Mouse (Mus musculus) heart, embryonic 10.5 days (tissue): ENCODE measurements around the gene Phc1. TPM values are rescaled to one million over a fixed set of nuclear protein-coding genes. Genes with fewer than 3 reads are reported as not detected.

Experiments
- DNase-seq: peaks from one replicate; pipeline ENCODE4 v3.0.0-alpha.2; 2017; ENCODE audit warnings: low spot score
- H3K27ac ChIP-seq: fragments of 300-500 bp; sonication (generic); 2 replicates; pipeline ENCODE4 v1.5.1; 2016; ENCODE audit warnings: mild to moderate bottlenecking
- H3K27me3 ChIP-seq: fragments of 300-500 bp; sonication (generic); 2 replicates; pipeline ENCODE4 v1.6.1; 2016; ENCODE audit warnings: mild to moderate bottlenecking; ENCODE audit not compliant: poor library complexity, insufficient read depth, severe bottlenecking
- H3K36me3 ChIP-seq: fragments of 300-500 bp; sonication (generic); 2 replicates; pipeline ENCODE4 v1.6.1; 2016; ENCODE audit warnings: mild to moderate bottlenecking, moderate library complexity
- H3K4me1 ChIP-seq: fragments of 300-500 bp; sonication (generic); 2 replicates; pipeline ENCODE4 v1.6.1; 2016; ENCODE audit warnings: mild to moderate bottlenecking
- H3K4me3 ChIP-seq: fragments of 300-500 bp; sonication (generic); 2 replicates; pipeline ENCODE4 v1.5.1; 2016; ENCODE audit warnings: mild to moderate bottlenecking, moderate library complexity
- H3K9me3 ChIP-seq: fragments of 300-500 bp; sonication (generic); 2 replicates; pipeline ENCODE4 v1.6.1; 2016; ENCODE audit warnings: mild to moderate bottlenecking, moderate library complexity
- WGBS: fragments of 180-500 bp; shearing (Covaris S2); methylation state at CpG from one replicate; pipeline ENCODE4 v1.1.7; 2016; 5-methylcytosine and 5-hydroxymethylcytosine counted together
- polyA plus RNA-seq: library from polyadenylated mRNA; unstranded; fragments of >200 nt; fragmentation: Nextera tagmentation; extraction: Ambion mirVana; gene quantifications from 2 replicates; pipeline ENCODE4 v1.2.1, GENCODE M21; 2016

The Phc1 gene
- polyA plus RNA-seq, 1 experiment from 2014 or later = 21.8 TPM

DNA sequence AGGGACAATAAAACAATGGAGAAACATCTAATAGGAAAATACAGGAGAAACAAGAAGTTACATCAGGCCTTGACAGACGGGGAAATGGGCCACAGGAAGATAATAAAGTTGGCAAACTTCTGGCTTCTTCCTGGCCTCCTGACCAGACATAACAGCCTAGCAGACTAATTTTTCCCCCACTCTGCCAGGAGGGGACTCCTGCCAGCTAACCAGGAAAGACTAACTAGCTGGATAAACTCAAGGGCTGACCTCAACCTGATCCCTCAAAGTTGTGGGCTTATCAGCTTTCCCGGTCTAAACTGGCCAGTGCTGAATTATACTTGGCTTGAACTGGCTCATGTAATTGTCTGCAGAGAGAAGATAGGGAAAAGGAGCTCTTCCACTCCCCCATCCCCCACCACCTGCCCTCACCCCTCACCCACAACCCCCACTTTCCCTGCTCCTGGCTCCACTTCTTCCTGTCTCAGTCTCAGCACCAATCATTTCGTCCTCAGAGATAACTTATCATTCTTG lies 40.7 kb downstream of the Phc1 start:
- 26% methylated on average over 3 of the region's 3 CpGs for WGBS
- H3K4me1 ChIP-seq = peaks cover 18% of the 10 kb centered on the region
- no peak for DNase-seq
- no peak overlapping the region for H3K27ac ChIP-seq
- no peaks in the 10 kb centered on the region for H3K36me3 ChIP-seq
- H3K4me3 ChIP-seq = no peak overlapping the region
- H3K27me3 ChIP-seq = no peaks in the 10 kb centered on the region
- H3K9me3 ChIP-seq = no peaks in the 10 kb centered on the region

DNA sequence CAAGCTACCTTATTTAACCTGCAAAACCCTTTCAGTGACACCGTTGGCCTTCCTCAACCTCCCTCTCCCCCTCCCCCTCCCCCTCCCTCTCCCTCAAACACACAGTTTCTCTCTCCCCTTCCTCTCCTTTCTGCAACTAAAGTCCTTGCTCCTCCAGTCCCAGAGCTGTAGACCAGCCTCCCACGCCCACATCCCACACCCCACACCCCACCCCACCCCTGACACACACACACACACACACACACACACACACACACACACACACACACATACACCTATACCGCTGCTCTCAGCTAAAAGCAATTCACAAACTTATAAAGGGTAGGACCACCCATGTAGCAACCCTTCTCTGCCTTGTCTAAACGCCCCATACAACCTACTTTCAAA lies 42.1 kb downstream of the Phc1 start:
- no peaks in the 10 kb centered on the region for H3K9me3 ChIP-seq
- H3K4me1 ChIP-seq = peaks cover 8% of the 10 kb centered on the region
- no peak overlapping the region for H3K27ac ChIP-seq
- H3K27me3 ChIP-seq = no peaks in the 10 kb centered on the region
- no peak for DNase-seq
- H3K36me3 ChIP-seq = no peaks in the 10 kb centered on the region
- 63% methylated on average over 3 of the region's 4 CpGs for WGBS
- peak overlapping the region; percentile 63; the same call in 1 of the 2 replicates for H3K4me3 ChIP-seq

DNA sequence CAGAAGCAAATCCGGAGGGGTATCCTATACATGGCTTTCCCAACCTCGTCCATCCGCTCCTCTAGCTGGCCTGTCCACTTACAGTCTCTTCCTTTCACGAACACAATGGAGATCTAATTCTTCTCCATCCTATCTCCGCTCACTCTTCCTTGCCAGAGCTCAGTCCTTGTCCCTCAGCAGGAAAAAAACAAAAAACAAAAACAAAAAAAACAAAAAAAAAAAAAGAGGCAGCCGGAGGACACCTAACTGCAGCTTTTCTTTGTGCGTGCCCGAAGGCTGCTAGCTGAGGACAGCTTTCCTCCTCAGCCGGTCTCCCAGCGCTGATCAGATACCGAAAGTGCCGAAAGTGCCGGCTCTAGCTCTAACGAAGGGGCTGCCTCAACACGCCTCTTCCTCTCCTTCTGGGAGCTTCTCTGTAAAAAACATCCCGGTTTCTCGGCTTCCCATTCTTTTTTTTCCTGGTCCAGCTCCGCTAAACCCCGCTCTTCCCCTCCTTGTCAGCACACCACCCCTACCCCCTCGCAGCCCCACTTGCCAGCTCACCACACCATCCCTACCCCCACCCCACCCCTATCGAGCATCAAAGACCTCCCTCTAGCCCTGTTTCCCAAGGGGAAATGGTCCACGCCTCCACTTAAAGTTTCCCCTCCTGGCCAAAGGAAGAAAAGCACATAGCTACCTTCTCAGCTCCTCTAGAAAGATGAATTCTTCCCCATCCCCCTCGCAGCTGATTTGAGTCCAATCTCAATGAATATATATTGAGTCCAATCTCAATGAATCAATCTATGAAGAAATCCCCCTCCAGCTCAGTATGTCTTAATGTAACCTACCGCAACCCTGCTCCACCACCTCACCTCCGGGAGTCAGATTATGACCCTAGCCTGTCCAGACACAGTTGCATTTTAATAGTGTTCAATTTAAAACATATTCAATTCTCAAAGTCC lies 42.8 kb downstream of the Phc1 start:
- H3K27me3 ChIP-seq = no peaks in the 10 kb centered on the region
- no peaks in the 10 kb centered on the region for H3K36me3 ChIP-seq
- H3K27ac ChIP-seq = peak overlapping the region; percentile 84
- DNase-seq = no peak
- H3K4me3 ChIP-seq = peak overlapping the region; percentile 63
- peaks cover 8% of the 10 kb centered on the region for H3K4me1 ChIP-seq
- H3K9me3 ChIP-seq = no peaks in the 10 kb centered on the region
- 6% methylated on average over 25 of the region's 25 CpGs for WGBS

DNA sequence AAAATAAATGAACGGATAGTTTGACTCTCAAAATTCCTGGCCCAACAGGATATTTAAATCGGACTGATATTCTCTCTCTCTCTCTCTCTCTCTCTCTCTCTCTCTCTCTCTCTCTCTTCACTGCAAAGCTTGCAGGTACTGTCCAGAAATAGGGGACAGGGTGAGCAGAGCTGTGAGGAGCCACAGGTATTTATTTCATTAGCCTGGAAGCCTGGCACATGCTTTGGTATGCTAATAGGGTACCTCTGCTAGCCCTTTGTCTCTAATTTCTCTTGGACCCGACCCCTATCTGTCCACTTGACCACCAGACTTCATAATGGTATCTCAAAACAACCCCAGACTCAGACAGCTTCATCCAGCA lies 43.5 kb downstream of the Phc1 start:
- Histone ChIP-seq H3K4me1 (peaks cover 8% of the 10 kb centered on the region), H3K36me3 (no peaks in the 10 kb centered on the region), H3K27me3 (no peaks in the 10 kb centered on the region), H3K9me3 (no peaks in the 10 kb centered on the region), H3K4me3 (peak overlapping the region; percentile 63), H3K27ac (peak overlapping the region; percentile 84)
- no peak for DNase-seq
- WGBS = 23% methylated on average over 3 of the region's 3 CpGs

DNA sequence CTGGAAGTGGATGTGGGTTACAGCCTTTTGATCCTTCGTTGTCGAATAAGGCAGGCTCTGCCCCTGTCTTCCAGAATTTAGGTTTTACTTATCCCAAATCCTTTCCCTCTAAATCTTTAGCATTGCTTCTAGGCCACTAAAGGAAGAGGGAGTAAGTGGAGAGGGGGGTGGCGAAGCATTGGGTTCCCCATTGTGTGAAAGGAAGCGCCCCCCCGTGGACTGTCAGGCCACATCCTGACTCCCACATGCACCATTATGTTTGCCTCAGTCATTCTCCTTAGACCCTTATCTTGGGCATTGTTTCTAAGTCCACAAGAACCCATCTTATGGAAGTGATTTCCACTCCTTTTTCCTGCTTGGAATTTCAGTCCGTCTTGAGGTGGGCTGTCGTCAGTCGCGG lies 45.1 kb downstream of the Phc1 start:
- no peaks in the 10 kb centered on the region for H3K36me3 ChIP-seq
- no peak overlapping the region for H3K4me3 ChIP-seq
- H3K27me3 ChIP-seq = no peaks in the 10 kb centered on the region
- no peaks in the 10 kb centered on the region for H3K9me3 ChIP-seq
- H3K27ac ChIP-seq = no peak overlapping the region
- DNase-seq = no peak
- WGBS = 31% methylated on average over 9 of the region's 9 CpGs
- peaks cover 8% of the 10 kb centered on the region for H3K4me1 ChIP-seq

DNA sequence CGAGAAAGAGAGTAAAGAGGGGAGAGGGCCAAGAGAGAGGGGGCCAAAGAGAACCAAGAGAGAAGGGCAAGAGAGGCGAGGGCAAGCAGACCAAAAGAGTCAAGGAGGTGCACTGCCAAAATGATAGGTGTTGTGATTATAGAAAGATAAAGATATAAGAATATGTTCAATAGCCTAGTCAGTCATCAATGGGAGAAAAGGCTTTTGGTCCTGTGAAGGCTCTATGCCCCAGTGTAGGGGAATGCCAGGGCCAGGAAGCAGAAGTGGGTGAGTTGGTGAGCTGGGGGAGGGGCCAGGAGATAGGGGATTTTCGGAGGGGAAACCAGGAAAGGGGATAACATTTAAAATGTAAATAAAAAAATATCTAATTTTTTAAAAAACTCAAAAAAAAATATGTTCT lies 46.1 kb downstream of the Phc1 start:
- no peak for DNase-seq
- Histone ChIP-seq H3K9me3 (no peaks in the 10 kb centered on the region), H3K27ac (no peak overlapping the region), H3K4me3 (no peak overlapping the region), H3K4me1 (peaks cover 7% of the 10 kb centered on the region), H3K27me3 (no peaks in the 10 kb centered on the region), H3K36me3 (no peaks in the 10 kb centered on the region)
- 66% methylated on average over 3 of the region's 3 CpGs for WGBS

DNA sequence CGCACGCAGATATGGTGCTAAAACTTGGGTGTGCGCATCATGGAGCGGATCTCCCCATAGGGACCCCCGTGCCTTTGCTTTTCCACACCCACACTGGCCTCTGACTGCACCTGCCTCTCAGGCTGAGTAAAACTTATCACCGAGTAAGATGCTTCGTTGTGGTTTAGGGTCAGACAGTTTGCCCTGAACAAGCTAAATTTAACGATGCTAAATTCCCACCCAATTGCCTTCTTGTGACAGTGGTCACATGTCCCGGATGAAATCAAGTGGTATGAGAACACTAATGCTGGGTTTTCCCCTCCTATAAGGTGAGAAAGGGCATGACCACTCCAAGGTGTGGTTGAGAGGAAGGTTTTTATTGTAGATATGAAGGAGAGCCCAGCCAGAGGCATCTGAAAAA lies 46.6 kb downstream of the Phc1 start:
- 85% methylated on average over 9 of the region's 9 CpGs for WGBS

DNA sequence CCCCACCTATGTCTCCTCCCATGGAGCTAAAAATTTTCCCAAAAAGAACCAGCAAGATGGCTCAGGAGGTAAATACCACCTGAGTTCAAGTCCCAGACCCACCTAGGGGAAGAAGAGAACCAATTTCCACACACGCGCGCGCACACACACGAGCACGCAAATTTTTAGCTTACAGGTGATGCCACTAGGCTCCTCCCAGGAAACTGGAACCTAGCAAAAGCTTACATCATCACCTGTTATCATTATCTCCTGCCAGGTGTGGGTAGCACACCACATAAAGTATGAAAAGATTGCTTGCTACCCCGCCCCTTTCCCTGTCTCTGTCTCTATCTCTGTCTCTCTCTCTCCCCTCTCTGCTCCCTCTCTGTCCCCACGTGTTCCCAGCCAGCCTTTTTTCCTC lies 47.2 kb downstream of the Phc1 start:
- Histone ChIP-seq H3K4me3 (no peak overlapping the region), H3K27ac (no peak overlapping the region), H3K9me3 (no peaks in the 10 kb centered on the region), H3K4me1 (peaks cover 7% of the 10 kb centered on the region), H3K36me3 (no peaks in the 10 kb centered on the region), H3K27me3 (no peaks in the 10 kb centered on the region)
- 91% methylated on average over 8 of the region's 8 CpGs for WGBS
- no peak for DNase-seq

More for the DNA sequence above, 46.6 kb downstream of the Phc1 start:
- no peaks in the 10 kb centered on the region for H3K36me3 ChIP-seq
- peaks cover 7% of the 10 kb centered on the region for H3K4me1 ChIP-seq
- H3K27me3 ChIP-seq = no peaks in the 10 kb centered on the region
- H3K4me3 ChIP-seq = no peak overlapping the region
- H3K9me3 ChIP-seq = no peaks in the 10 kb centered on the region
- DNase-seq = no peak
- H3K27ac ChIP-seq = no peak overlapping the region

DNA sequence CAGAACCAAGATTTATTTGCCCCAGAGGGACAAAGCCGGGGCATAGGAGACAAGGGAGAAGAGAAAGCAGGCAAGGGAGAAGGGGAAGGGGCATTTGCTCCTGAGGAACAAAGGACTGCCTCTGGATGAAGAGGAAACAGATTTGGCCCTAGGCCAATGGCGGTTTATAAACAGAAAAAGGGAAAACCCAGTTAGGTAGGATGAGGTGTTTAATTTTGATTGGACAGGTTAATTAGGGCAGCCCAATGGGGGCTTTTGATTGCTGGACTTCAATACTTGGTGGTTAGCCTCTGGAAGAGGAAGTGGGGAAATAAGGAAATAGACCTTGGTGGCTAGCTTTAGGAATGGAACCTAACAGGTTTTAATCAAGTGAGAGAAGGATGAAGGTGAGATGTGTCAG lies 48.2 kb downstream of the Phc1 start:
- no peak for DNase-seq
- Histone ChIP-seq H3K36me3 (no peaks in the 10 kb centered on the region), H3K4me3 (no peak overlapping the region), H3K9me3 (no peaks in the 10 kb centered on the region), H3K27me3 (no peaks in the 10 kb centered on the region), H3K4me1 (0 out of 2 replicates have a peak, but pooled peaks cover 4% of the 10 kb centered on the region), H3K27ac (no peak overlapping the region)
- 77% methylated on average over 2 of the region's 2 CpGs for WGBS

DNA sequence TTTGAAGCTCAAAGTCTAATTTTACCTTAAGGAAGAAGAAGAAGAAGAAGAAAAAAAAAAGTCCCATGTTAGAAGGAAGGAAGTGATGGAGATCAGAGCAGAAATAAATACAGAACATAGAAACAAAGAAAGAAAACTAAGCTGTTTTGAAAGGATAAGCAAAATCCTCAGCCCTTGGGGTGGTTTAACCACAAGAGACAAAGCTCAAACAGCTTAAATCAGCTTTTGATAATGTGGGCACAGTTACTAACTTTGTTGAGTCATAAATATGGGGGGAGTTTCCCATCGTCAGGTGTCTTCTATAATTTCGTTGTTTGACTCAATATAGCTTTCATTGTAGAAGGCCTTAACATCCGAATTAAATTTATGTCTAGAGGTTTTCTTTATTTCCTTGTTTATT lies 48.6 kb downstream of the Phc1 start:
- H3K27me3 ChIP-seq = no peaks in the 10 kb centered on the region
- H3K27ac ChIP-seq = no peak overlapping the region
- 76% methylated on average over 3 of the region's 3 CpGs for WGBS
- 0 out of 2 replicates have a peak, but pooled peaks cover 4% of the 10 kb centered on the region for H3K4me1 ChIP-seq
- no peaks in the 10 kb centered on the region for H3K9me3 ChIP-seq
- no peak for DNase-seq
- H3K4me3 ChIP-seq = no peak overlapping the region
- no peaks in the 10 kb centered on the region for H3K36me3 ChIP-seq

DNA sequence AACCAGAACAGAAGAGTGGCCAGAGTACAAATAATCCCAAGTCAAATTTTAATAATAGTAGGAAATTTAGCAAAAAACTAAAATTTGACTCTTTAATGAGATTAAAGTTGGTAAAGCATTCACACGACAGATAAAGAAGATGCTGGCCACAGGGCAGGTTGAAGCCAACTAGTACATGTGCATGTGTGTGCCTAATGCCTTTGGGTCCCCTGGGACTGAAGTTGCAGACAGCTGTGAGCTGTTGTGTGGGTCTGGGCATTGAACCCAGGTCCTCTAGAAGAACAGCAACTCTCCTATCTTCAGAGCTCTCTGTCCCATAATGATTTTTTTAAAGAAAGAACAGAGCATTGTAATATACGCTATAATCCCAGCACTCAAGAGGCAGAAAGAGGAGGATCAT lies 49.1 kb downstream of the Phc1 start:
- no peak for DNase-seq
- no peaks in the 10 kb centered on the region for H3K27me3 ChIP-seq
- H3K4me1 ChIP-seq = 0 out of 2 replicates have a peak, but pooled peaks cover 4% of the 10 kb centered on the region
- no peak overlapping the region for H3K27ac ChIP-seq
- 72% methylated on average over 2 of the region's 2 CpGs for WGBS
- H3K36me3 ChIP-seq = no peaks in the 10 kb centered on the region
- H3K9me3 ChIP-seq = no peaks in the 10 kb centered on the region
- H3K4me3 ChIP-seq = no peak overlapping the region

DNA sequence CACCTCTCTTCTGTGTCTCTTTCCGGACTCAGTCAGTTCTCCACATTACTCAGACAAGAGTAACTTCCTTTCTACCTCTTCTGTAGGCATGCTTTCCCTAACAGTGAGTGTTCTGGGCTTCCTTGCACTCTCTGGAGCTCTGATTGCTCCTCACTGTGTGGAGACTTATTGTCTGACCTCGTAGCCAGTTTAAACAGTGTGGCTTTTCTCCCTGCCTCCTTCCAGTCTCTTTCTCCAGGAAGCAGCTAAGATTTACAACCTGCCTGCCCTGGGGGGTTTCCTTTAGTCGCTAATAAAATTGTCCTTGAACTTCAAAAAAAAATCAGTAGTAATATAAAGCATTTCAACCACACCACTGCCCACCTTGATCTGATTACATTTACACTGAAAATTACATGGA lies 50.1 kb downstream of the Phc1 start:
- H3K27me3 ChIP-seq = no peaks in the 10 kb centered on the region
- no peaks in the 10 kb centered on the region for H3K36me3 ChIP-seq
- 0 out of 2 replicates have a peak, but pooled peaks cover 4% of the 10 kb centered on the region for H3K4me1 ChIP-seq
- 47% methylated on average over 3 of the region's 3 CpGs for WGBS
- no peaks in the 10 kb centered on the region for H3K9me3 ChIP-seq
- no peak for DNase-seq
- H3K27ac ChIP-seq = no peak overlapping the region
- no peak overlapping the region for H3K4me3 ChIP-seq

DNA sequence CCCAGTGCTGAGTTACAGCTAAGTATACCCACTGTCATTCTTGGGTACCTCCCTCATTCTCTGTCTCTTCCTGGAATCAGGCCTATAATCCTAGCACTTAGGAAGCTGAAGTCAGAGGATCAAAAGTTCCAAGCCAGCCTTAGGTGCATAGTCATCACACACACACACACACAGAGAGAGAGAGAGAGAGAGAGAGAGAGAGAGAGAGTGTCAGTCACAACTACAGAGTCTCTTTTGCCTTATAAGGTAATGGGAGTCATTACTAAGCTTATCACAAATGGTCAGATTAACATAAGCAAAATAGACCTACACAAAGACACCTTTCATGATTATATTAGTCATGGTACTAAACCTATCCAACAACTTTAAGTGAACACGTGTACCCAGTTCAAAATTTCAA lies 51.0 kb downstream of the Phc1 start:
- no peaks in the 10 kb centered on the region for H3K36me3 ChIP-seq
- H3K27me3 ChIP-seq = no peaks in the 10 kb centered on the region
- no peak overlapping the region for H3K4me3 ChIP-seq
- no peak for DNase-seq
- no peaks in the 10 kb centered on the region for H3K9me3 ChIP-seq
- no peak overlapping the region for H3K27ac ChIP-seq
- H3K4me1 ChIP-seq = 0 out of 2 replicates have a peak, but pooled peaks cover 4% of the 10 kb centered on the region
- 75% methylated on average over 1 of the region's 1 CpGs for WGBS
